Mouse (Mus musculus): ENCODE measurements at regions not wholly inside any gene's neighbourhood (a gene's known extent, or its start where the extent isn't known, plus 50 kb on each side); places are given as distances from the start of the nearest gene placed in this dataset.

- H3K9ac ChIP-seq (ENCODE audit: low read length): no peak overlapping the region
- no peak overlapping the region for H3K4me3 ChIP-seq (ENCODE audit: low read depth, low read length)
- no peak overlapping the region for H3K27ac ChIP-seq (ENCODE audit: low read depth, low read length)
- H3K9me3 ChIP-seq (replicated peaks; ENCODE audit: control insufficient read depth, low read length): no peaks in the 10 kb centered on the region
- DNase-seq (ENCODE audit: low spot score) (no peak), ATAC-seq (no peak)
- WGBS: 65% methylated on average over 4 of the region's 4 CpGs
- no peaks in the 10 kb centered on the region for H3K36me3 ChIP-seq (ENCODE audit: control insufficient read depth, insufficient read depth, low read length)
- no peak overlapping the region for H3K4me2 ChIP-seq (ENCODE audit: low read length)
- no peaks in the 10 kb centered on the region for H3K4me1 ChIP-seq (ENCODE audit: control insufficient read depth, insufficient read depth, low read length)
- H3K27me3 ChIP-seq (replicated peaks; ENCODE audit: control insufficient read depth, insufficient read depth, low read length): no peaks in the 10 kb centered on the region
These were observed 136.7 kb downstream of the Fam76b start for GRCm38 (mm10) chr9:13964256-13964655.

- no peak overlapping the region for H3K9ac ChIP-seq (ENCODE audit: low read length)
- H3K9me3 ChIP-seq (replicated peaks; ENCODE audit: control insufficient read depth, low read length): no peaks in the 10 kb centered on the region
- no peaks in the 10 kb centered on the region for H3K36me3 ChIP-seq (ENCODE audit: control insufficient read depth, insufficient read depth, low read length)
- ATAC-seq (no peak), DNase-seq (ENCODE audit: low spot score) (no peak)
- H3K27me3 ChIP-seq (replicated peaks; ENCODE audit: control insufficient read depth, insufficient read depth, low read length): no peaks in the 10 kb centered on the region
- no peak overlapping the region for H3K4me3 ChIP-seq (ENCODE audit: low read depth, low read length)
- H3K4me1 ChIP-seq (ENCODE audit: control insufficient read depth, insufficient read depth, low read length): no peaks in the 10 kb centered on the region
- H3K4me2 ChIP-seq (ENCODE audit: low read length): no peak overlapping the region
- no peak overlapping the region for H3K27ac ChIP-seq (ENCODE audit: low read depth, low read length)
- WGBS: 88% methylated on average over 1 of the region's 1 CpGs
These were observed 138.7 kb downstream of the Fam76b start for GRCm38 (mm10) chr9:13966212-13966611.

GRCm38 (mm10) chr9:13969262-13969661 is 141.7 kb downstream of the Fam76b start:
- H3K27me3 ChIP-seq (replicated peaks; ENCODE audit: control insufficient read depth, insufficient read depth, low read length): no peaks in the 10 kb centered on the region
- H3K4me1 ChIP-seq (ENCODE audit: control insufficient read depth, insufficient read depth, low read length): no peaks in the 10 kb centered on the region
- H3K9ac ChIP-seq (ENCODE audit: low read length): no peak overlapping the region
- H3K9me3 ChIP-seq (replicated peaks; ENCODE audit: control insufficient read depth, low read length): no peaks in the 10 kb centered on the region
- H3K4me3 ChIP-seq (ENCODE audit: low read depth, low read length): no peak overlapping the region
- no peaks in the 10 kb centered on the region for H3K36me3 ChIP-seq (ENCODE audit: control insufficient read depth, insufficient read depth, low read length)
- no peak overlapping the region for H3K27ac ChIP-seq (ENCODE audit: low read depth, low read length)
- DNase-seq (ENCODE audit: low spot score) (peak; percentile 29), ATAC-seq (no peak)
- 88% methylated on average over 1 of the region's 1 CpGs for WGBS
- H3K4me2 ChIP-seq (ENCODE audit: low read length): no peak overlapping the region

GRCm38 (mm10) chr9:13973600-13973999 is 146.1 kb downstream of the Fam76b start:
- H3K36me3 ChIP-seq (ENCODE audit: control insufficient read depth, insufficient read depth, low read length): no peaks in the 10 kb centered on the region
- ATAC-seq (no peak), DNase-seq (ENCODE audit: low spot score) (no peak)
- no peak overlapping the region for H3K4me3 ChIP-seq (ENCODE audit: low read depth, low read length)
- no peaks in the 10 kb centered on the region for H3K27me3 ChIP-seq (replicated peaks; ENCODE audit: control insufficient read depth, insufficient read depth, low read length)
- no peaks in the 10 kb centered on the region for H3K4me1 ChIP-seq (ENCODE audit: control insufficient read depth, insufficient read depth, low read length)
- H3K27ac ChIP-seq (ENCODE audit: low read depth, low read length): no peak overlapping the region
- no peaks in the 10 kb centered on the region for H3K9me3 ChIP-seq (replicated peaks; ENCODE audit: control insufficient read depth, low read length)
- 73% methylated on average over 4 of the region's 4 CpGs for WGBS
- H3K9ac ChIP-seq (ENCODE audit: low read length): no peak overlapping the region
- no peak overlapping the region for H3K4me2 ChIP-seq (ENCODE audit: low read length)

- Histone ChIP-seq H3K4me1 (ENCODE audit: control insufficient read depth, insufficient read depth, low read length) (no peaks in the 10 kb centered on the region), H3K27me3 (replicated peaks; ENCODE audit: control insufficient read depth, insufficient read depth, low read length) (no peaks in the 10 kb centered on the region), H3K9me3 (replicated peaks; ENCODE audit: control insufficient read depth, low read length) (no peaks in the 10 kb centered on the region), H3K27ac (ENCODE audit: low read depth, low read length) (no peak overlapping the region), H3K36me3 (ENCODE audit: control insufficient read depth, insufficient read depth, low read length) (no peaks in the 10 kb centered on the region), H3K9ac (ENCODE audit: low read length) (no peak overlapping the region), H3K4me3 (ENCODE audit: low read depth, low read length) (no peak overlapping the region), H3K4me2 (ENCODE audit: low read length) (no peak overlapping the region)
- no peak for DNase-seq (ENCODE audit: low spot score)
- 64% methylated on average over 1 of the region's 1 CpGs for WGBS
- no peak for ATAC-seq
These were observed 147.4 kb downstream of the Fam76b start for GRCm38 (mm10) chr9:13974870-13975269.

GRCm38 (mm10) chr9:13978842-13979241 is 151.3 kb downstream of the Fam76b start:
- Histone ChIP-seq H3K27ac (ENCODE audit: low read depth, low read length) (no peak overlapping the region), H3K36me3 (ENCODE audit: control insufficient read depth, insufficient read depth, low read length) (no peaks in the 10 kb centered on the region), H3K4me1 (ENCODE audit: control insufficient read depth, insufficient read depth, low read length) (no peaks in the 10 kb centered on the region), H3K9me3 (replicated peaks; ENCODE audit: control insufficient read depth, low read length) (no peaks in the 10 kb centered on the region), H3K4me3 (ENCODE audit: low read depth, low read length) (no peak overlapping the region), H3K4me2 (ENCODE audit: low read length) (no peak overlapping the region), H3K9ac (ENCODE audit: low read length) (no peak overlapping the region), H3K27me3 (replicated peaks; ENCODE audit: control insufficient read depth, insufficient read depth, low read length) (no peaks in the 10 kb centered on the region)
- WGBS: 61% methylated on average over 6 of the region's 6 CpGs
- DNase-seq (ENCODE audit: low spot score) (no peak), ATAC-seq (no peak)

GRCm38 (mm10) chr9:13987486-13987885 is 160.0 kb downstream of the Fam76b start:
- WGBS: 87% methylated on average over 8 of the region's 8 CpGs
- no peak for ATAC-seq
- no peak overlapping the region for H3K9ac ChIP-seq (ENCODE audit: low read length)

GRCm38 (mm10) chr9:13988901-13989300 is 161.4 kb downstream of the Fam76b start:
- DNase-seq (ENCODE audit: low spot score): no peak
- no peak overlapping the region for H3K9ac ChIP-seq (ENCODE audit: low read length)
- no peak for ATAC-seq

More at GRCm38 (mm10) chr9:13987486-13987885, 160.0 kb downstream of the Fam76b start:
- no peak overlapping the region for H3K4me2 ChIP-seq (ENCODE audit: low read length)
- H3K4me1 ChIP-seq (ENCODE audit: control insufficient read depth, insufficient read depth, low read length): 0 out of 2 replicates have a peak, but pooled peaks cover 2% of the 10 kb centered on the region
- no peak overlapping the region for H3K27ac ChIP-seq (ENCODE audit: low read depth, low read length)
- no peak for DNase-seq (ENCODE audit: low spot score)
- H3K36me3 ChIP-seq (ENCODE audit: control insufficient read depth, insufficient read depth, low read length): no peaks in the 10 kb centered on the region
- no peaks in the 10 kb centered on the region for H3K9me3 ChIP-seq (replicated peaks; ENCODE audit: control insufficient read depth, low read length)
- no peak overlapping the region for H3K4me3 ChIP-seq (ENCODE audit: low read depth, low read length)
- no peaks in the 10 kb centered on the region for H3K27me3 ChIP-seq (replicated peaks; ENCODE audit: control insufficient read depth, insufficient read depth, low read length)

GRCm38 (mm10) chr9:13990960-13991359 is 163.4 kb downstream of the Fam76b start:
- Histone ChIP-seq H3K4me1 (ENCODE audit: control insufficient read depth, insufficient read depth, low read length) (0 out of 2 replicates have a peak, but pooled peaks cover 2% of the 10 kb centered on the region), H3K4me3 (ENCODE audit: low read depth, low read length) (no peak overlapping the region), H3K9ac (ENCODE audit: low read length) (no peak overlapping the region), H3K4me2 (ENCODE audit: low read length) (no peak overlapping the region), H3K36me3 (ENCODE audit: control insufficient read depth, insufficient read depth, low read length) (no peaks in the 10 kb centered on the region), H3K9me3 (replicated peaks; ENCODE audit: control insufficient read depth, low read length) (no peaks in the 10 kb centered on the region), H3K27ac (ENCODE audit: low read depth, low read length) (no peak overlapping the region), H3K27me3 (replicated peaks; ENCODE audit: control insufficient read depth, insufficient read depth, low read length) (no peaks in the 10 kb centered on the region)
- no peak for DNase-seq (ENCODE audit: low spot score)
- WGBS: 80% methylated on average over 7 of the region's 7 CpGs
- ATAC-seq: no peak

More at GRCm38 (mm10) chr9:13988901-13989300, 161.4 kb downstream of the Fam76b start:
- no peak overlapping the region for H3K4me3 ChIP-seq (ENCODE audit: low read depth, low read length)
- 73% methylated on average over 4 of the region's 4 CpGs for WGBS
- H3K27ac ChIP-seq (ENCODE audit: low read depth, low read length): no peak overlapping the region
- H3K9me3 ChIP-seq (replicated peaks; ENCODE audit: control insufficient read depth, low read length): no peaks in the 10 kb centered on the region
- no peak overlapping the region for H3K4me2 ChIP-seq (ENCODE audit: low read length)
- no peaks in the 10 kb centered on the region for H3K36me3 ChIP-seq (ENCODE audit: control insufficient read depth, insufficient read depth, low read length)
- no peaks in the 10 kb centered on the region for H3K27me3 ChIP-seq (replicated peaks; ENCODE audit: control insufficient read depth, insufficient read depth, low read length)
- 0 out of 2 replicates have a peak, but pooled peaks cover 2% of the 10 kb centered on the region for H3K4me1 ChIP-seq (ENCODE audit: control insufficient read depth, insufficient read depth, low read length)
